Mouse (Mus musculus): ENCODE results near the gene Poc1b. TPM values are rescaled to one million over a fixed set of nuclear protein-coding genes. Genes with fewer than 3 reads are reported as not detected.

Poc1b gene
- polyA plus RNA-seq, 1 experiment from 2014 or later = 8.7 TPM

DNA sequence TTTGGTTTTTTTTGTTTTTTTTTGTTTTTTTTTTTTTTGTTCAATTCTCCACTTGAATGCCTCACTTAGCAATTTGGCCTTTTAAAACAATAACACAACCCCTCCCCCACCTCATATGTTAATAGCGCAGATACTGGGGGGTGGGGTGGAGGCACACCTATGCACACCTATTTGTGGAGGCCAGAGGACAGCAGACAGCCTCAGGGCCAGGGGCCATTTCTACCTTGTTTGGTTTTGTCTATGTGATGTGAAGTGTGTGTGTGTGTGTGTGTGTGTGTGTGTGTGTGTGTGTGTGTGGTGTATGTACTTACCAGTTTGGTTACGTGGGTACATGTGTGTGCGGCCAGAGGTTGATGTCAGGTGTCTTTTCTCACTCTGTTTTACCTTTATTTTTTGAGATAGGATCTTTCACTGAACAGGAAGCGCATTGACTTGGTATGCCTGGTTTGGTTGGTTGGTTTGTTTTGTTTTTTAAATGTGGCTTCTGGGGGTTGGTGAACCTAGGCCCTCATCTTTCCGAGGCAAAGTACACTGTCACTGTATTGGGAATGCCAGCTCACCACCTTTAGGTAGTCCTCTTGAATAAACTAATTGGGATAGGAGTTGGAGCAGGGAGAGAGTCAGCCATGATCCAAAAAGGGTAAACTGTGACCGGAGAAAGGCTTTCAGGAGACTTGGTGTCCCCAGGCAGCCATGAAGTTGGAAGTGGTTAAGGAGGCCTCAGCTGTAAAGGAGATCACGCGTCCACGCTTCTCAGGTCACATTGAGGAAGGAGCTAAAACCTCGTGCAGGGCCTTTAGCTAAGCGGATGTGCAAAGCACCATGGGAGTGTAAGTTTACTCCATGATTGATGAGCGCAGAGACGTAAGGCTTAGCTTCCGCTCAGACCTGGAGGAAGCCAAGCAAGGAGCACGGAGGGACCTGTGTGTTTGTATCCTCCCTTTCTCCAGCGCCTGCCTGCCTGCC lies 10.1 kb downstream of the Poc1b start:
- Histone ChIP-seq H3K4me1 (peaks cover 22% of the 10 kb centered on the region), H3K27ac (no peak overlapping the region), H3K36me3 (no peaks in the 10 kb centered on the region; the same call in 1 of the 2 replicates), H3K9me3 (replicated peaks) (no peaks in the 10 kb centered on the region), H3K9ac (no peak overlapping the region), H3K27me3 (replicated peaks) (no peaks in the 10 kb centered on the region), H3K4me2 (no peak overlapping the region), H3K4me3 (no peak overlapping the region)
- ATAC-seq = no peak
- WGBS (ENCODE audit: insufficient replicate concordance) = 79% methylated on average over 16 of the region's 16 CpGs

DNA sequence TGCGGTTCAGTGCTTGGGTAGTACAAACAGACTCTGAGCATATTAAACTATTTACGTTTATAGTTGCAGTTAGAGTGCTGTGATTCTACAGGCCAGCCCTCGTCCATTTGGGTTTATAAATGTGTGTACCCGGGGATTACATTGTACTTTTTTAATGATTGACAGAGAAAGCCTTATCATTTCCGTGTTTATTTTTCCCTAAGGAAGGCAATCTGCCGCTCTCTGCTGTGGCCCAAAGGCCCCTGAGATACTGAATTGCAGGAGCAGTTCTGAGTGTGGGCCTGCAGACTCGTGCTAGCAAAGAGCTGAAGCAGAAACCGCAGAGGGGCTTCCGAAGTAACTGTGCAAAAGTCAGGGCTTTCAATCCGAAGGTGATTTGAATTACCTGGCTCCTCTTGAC lies 11.0 kb downstream of the Poc1b start:
- Histone ChIP-seq H3K9me3 (replicated peaks) (no peaks in the 10 kb centered on the region), H3K27me3 (replicated peaks) (no peaks in the 10 kb centered on the region), H3K36me3 (no peaks in the 10 kb centered on the region; the same call in 1 of the 2 replicates), H3K9ac (no peak overlapping the region), H3K27ac (no peak overlapping the region), H3K4me3 (no peak overlapping the region), H3K4me1 (peaks cover 22% of the 10 kb centered on the region), H3K4me2 (no peak overlapping the region)
- WGBS (ENCODE audit: insufficient replicate concordance) = 67% methylated on average over 10 of the region's 10 CpGs
- ATAC-seq = no peak

DNA sequence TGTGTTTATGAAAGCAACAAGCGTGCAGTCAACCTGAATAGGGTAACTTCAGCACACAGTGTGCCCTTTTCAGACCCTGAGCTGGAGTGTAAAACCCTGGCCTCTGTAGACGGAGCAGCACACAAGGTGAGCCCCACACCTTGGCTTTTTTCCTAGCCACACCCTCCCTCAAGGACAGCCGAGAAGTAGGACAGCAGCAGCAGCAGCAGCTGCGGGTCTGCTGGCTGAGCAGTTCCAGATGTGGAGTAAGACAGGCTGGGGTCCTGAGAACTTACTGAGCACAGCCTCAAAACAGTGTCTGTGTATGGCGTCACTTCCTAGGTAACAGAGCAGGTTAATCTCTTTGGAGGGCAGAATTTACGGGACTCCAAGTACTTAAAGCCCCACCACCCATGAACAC lies 11.9 kb downstream of the Poc1b start:
- Histone ChIP-seq H3K4me1 (peaks cover 18% of the 10 kb centered on the region), H3K9me3 (replicated peaks) (no peaks in the 10 kb centered on the region), H3K4me3 (no peak overlapping the region), H3K36me3 (no peaks in the 10 kb centered on the region; the same call in 1 of the 2 replicates), H3K4me2 (no peak overlapping the region), H3K27me3 (replicated peaks) (no peaks in the 10 kb centered on the region), H3K9ac (no peak overlapping the region), H3K27ac (no peak overlapping the region)
- WGBS (ENCODE audit: insufficient replicate concordance) = 71% methylated on average over 6 of the region's 6 CpGs
- no peak for ATAC-seq

DNA sequence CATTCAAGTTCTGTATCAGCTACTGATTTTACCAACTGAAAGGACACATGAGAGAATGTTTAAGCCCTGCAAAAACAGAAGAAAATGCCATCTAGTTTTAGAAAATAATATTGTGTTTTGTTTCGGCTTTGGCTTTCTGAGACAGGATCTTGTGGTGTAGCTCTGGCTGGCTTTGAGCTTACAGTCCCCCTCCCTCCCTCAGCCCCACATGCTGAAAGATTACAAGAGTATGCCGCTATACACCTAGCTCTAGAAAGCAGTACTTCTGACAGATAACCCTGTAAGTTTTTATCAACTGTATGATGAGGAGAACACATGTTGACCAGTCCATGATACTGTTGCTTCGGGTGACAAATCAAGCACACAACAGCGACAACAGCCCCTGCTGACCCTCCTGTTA lies 12.6 kb downstream of the Poc1b start:
- Histone ChIP-seq H3K4me3 (no peak overlapping the region), H3K27ac (no peak overlapping the region), H3K9me3 (replicated peaks) (no peaks in the 10 kb centered on the region), H3K27me3 (replicated peaks) (no peaks in the 10 kb centered on the region), H3K9ac (no peak overlapping the region), H3K4me1 (peaks cover 18% of the 10 kb centered on the region), H3K4me2 (no peak overlapping the region), H3K36me3 (no peaks in the 10 kb centered on the region; the same call in 1 of the 2 replicates)
- WGBS (ENCODE audit: insufficient replicate concordance) = 67% methylated on average over 4 of the region's 4 CpGs
- ATAC-seq = no peak

DNA sequence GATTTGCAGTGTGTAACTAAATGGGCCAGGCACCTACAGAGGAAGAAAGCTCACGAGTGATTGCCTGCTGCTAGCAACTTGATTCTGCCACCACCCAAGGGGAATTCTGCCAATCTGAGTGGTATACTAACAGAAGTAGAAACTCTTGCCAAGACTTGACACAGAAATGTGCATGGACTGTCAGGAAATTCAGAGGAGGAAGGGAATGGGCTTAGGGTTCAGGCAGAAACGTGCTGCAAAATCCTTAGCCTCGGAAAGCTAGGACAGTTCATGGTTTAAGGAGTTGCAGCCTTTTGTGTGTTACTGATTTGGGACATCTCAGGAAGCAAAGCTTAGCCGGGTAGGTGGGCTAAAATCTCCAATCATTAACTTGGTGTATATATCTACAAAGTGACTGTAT lies 19.4 kb downstream of the Poc1b start, which contains the start of gene Phxr2:
Phxr2 (minus strand) TSS at position 101 of the 400 bp plus-strand sequence.
- Histone ChIP-seq H3K9me3 (replicated peaks) (no peaks in the 10 kb centered on the region), H3K27ac (no peak within 1 kb of the TSS), H3K4me3 (no peak within 1 kb of the TSS), H3K36me3 (peaks cover 16% of the 10 kb centered on the region; the same call in 1 of the 2 replicates), H3K4me2 (no peak within 1 kb of the TSS), H3K27me3 (replicated peaks) (no peaks in the 10 kb centered on the region), H3K9ac (no peak within 1 kb of the TSS), H3K4me1 (peaks cover 8% of the 10 kb centered on the region; the same call in 1 of the 2 replicates)
- ATAC-seq = no peak
- whole genome bisulfite sequencing (ENCODE audit: insufficient replicate concordance) = 73% methylated on average over 4 of the region's 4 CpGs

DNA sequence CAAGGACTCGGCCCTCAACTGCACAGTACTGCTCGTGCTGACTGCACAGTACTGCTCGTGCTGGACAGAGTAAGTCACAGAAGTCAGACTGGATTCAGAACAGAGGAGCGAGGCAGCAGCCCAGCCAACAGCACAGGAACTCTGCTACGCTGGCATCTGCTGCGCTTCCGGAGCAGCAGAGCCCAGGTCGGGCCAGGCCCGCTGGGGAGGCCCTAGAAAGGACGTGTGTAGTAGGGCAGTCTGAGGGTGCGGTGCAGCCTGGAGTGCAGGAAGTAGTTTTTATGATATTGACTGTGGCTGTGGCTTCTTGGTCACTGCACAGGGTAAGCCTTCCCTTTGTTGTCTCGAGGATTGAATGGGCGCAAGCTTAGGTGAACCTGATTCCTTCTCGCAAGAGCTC lies 20.1 kb downstream of the Poc1b start:
- Histone ChIP-seq H3K9me3 (replicated peaks) (no peaks in the 10 kb centered on the region), H3K27me3 (replicated peaks) (no peaks in the 10 kb centered on the region), H3K4me2 (no peak overlapping the region), H3K27ac (no peak overlapping the region), H3K4me3 (no peak overlapping the region), H3K4me1 (peaks cover 8% of the 10 kb centered on the region; the same call in 1 of the 2 replicates), H3K36me3 (peaks cover 16% of the 10 kb centered on the region; the same call in 1 of the 2 replicates), H3K9ac (no peak overlapping the region)
- peak; percentile 17; the same call in 1 of the 2 replicates for ATAC-seq
- 60% methylated on average over 14 of the region's 14 CpGs for WGBS (ENCODE audit: insufficient replicate concordance)

DNA sequence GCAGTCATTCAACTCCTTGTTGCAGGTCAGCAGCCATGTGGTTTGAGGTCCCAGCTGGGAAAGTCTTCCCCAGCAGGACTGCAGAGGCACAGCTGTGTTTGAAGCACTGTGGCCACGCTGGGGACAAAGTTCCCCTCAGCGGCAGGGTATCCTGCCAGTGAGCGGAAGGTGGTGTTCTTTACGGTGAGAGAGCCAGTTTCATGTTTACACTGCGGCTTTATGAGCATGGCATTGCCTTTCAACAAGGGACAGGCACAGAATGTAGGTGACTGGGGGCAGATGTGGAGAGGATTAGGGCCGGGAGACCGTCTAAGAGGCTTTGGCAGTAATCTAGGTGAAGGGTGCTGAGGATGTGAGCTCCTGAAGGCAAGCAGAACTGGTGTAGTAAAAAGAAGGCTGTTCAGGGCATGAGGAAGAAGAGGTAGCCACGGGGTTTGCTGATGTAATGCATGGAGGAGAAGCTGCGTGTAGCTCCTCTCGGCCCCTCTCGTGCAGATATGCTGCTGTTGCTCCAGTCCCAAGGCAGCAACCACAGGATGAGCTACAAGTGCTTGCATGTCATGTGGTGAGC lies 20.9 kb downstream of the Poc1b start:
- Histone ChIP-seq H3K4me3 (no peak overlapping the region), H3K27me3 (replicated peaks) (no peaks in the 10 kb centered on the region), H3K4me2 (no peak overlapping the region), H3K4me1 (peaks cover 8% of the 10 kb centered on the region; the same call in 1 of the 2 replicates), H3K36me3 (peaks cover 16% of the 10 kb centered on the region; the same call in 1 of the 2 replicates), H3K9ac (no peak overlapping the region), H3K27ac (0 out of 2 replicates have a peak overlapping the region, but pooled peaks have one; percentile 45), H3K9me3 (replicated peaks) (no peaks in the 10 kb centered on the region)
- 54% methylated on average over 11 of the region's 11 CpGs for WGBS (ENCODE audit: insufficient replicate concordance)
- 0 out of 2 replicates have a peak, but pooled peaks have one; percentile 27 for ATAC-seq

DNA sequence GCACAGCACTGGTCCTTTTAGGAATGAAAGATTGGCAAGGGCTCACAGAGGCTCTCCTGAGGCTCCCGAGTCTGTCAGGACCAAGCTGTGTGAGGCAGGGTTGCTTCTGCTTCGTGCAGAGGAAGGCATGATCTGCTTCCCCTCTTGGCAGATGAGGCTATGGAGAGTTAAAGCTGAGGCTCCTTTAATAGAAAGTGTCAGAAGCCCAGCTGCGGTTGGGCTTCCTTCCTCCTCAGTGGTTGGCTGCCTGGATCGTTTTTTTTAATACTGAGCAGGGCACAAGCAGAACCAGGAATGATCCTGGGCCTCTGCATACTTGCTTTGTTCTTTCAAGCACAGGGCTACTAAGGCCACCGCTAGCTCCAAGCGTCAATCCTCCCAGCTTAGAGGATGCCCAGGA lies 23.8 kb downstream of the Poc1b start:
- H3K27me3 ChIP-seq (replicated peaks) = no peaks in the 10 kb centered on the region

DNA sequence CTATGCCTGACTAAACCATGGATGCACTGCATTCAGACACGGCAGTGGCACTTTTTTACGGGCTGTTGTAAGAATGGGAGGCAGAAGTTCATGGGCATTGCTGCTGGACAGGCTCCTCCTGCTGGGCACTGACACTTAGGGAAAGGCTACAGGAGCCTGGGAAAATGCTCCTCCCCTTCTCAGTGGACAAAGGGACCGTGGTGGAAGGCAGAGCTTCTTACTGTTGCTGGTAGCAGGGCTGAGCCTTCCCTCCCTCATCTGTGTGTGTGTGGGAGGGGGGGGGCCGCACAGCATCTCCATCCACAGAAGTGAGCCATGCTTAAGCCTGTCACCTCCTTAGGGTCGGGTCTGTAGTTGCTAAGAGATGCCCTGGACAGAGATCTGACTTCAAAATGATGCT lies 24.5 kb downstream of the Poc1b start:
- ATAC-seq = no peak
- Histone ChIP-seq H3K36me3 (peaks cover 13% of the 10 kb centered on the region; the same call in 1 of the 2 replicates), H3K27me3 (replicated peaks) (no peaks in the 10 kb centered on the region), H3K4me3 (no peak overlapping the region), H3K9ac (no peak overlapping the region), H3K9me3 (replicated peaks) (no peaks in the 10 kb centered on the region), H3K4me1 (peaks cover 8% of the 10 kb centered on the region; the same call in 1 of the 2 replicates), H3K4me2 (no peak overlapping the region), H3K27ac (no peak overlapping the region)
- 61% methylated on average over 5 of the region's 5 CpGs for WGBS (ENCODE audit: insufficient replicate concordance)

More for the DNA sequence above, 23.8 kb downstream of the Poc1b start:
- WGBS (ENCODE audit: insufficient replicate concordance) = 30% methylated on average over 6 of the region's 6 CpGs
- no peak overlapping the region for H3K4me2 ChIP-seq
- peaks cover 8% of the 10 kb centered on the region; the same call in 1 of the 2 replicates for H3K4me1 ChIP-seq
- no peak overlapping the region for H3K27ac ChIP-seq
- H3K4me3 ChIP-seq = no peak overlapping the region
- no peak; the same call in 1 of the 2 replicates for ATAC-seq
- H3K36me3 ChIP-seq = peaks cover 16% of the 10 kb centered on the region; the same call in 1 of the 2 replicates
- H3K9ac ChIP-seq = no peak overlapping the region
- no peaks in the 10 kb centered on the region for H3K9me3 ChIP-seq (replicated peaks)

DNA sequence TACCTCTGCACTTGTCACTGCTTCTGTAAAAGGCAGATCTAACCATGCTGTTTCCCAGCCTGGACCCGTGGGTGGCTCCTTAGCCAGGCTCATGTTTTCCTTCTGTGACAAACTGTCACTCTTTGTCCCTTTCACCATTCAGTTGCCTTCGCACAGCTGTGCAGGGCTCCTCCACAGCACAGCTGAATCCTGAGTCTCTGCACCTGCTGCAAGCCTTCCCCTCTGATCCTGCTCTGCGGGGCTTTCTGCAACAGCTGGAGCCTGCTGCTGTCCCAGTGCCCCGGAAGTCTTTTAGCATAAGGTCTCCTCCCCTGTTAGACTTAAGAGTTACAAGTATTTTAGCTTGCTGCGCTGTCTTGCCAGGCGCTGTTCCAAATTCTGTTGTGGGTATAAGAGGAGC lies 25.4 kb downstream of the Poc1b start:
- WGBS (ENCODE audit: insufficient replicate concordance) = 79% methylated on average over 6 of the region's 6 CpGs
- H3K4me3 ChIP-seq = no peak overlapping the region
- H3K4me2 ChIP-seq = no peak overlapping the region
- H3K4me1 ChIP-seq = peaks cover 8% of the 10 kb centered on the region; the same call in 1 of the 2 replicates
- no peaks in the 10 kb centered on the region for H3K9me3 ChIP-seq (replicated peaks)
- H3K9ac ChIP-seq = no peak overlapping the region
- ATAC-seq = no peak
- no peaks in the 10 kb centered on the region for H3K27me3 ChIP-seq (replicated peaks)
- no peak overlapping the region for H3K27ac ChIP-seq
- H3K36me3 ChIP-seq = peaks cover 8% of the 10 kb centered on the region; the same call in 1 of the 2 replicates

DNA sequence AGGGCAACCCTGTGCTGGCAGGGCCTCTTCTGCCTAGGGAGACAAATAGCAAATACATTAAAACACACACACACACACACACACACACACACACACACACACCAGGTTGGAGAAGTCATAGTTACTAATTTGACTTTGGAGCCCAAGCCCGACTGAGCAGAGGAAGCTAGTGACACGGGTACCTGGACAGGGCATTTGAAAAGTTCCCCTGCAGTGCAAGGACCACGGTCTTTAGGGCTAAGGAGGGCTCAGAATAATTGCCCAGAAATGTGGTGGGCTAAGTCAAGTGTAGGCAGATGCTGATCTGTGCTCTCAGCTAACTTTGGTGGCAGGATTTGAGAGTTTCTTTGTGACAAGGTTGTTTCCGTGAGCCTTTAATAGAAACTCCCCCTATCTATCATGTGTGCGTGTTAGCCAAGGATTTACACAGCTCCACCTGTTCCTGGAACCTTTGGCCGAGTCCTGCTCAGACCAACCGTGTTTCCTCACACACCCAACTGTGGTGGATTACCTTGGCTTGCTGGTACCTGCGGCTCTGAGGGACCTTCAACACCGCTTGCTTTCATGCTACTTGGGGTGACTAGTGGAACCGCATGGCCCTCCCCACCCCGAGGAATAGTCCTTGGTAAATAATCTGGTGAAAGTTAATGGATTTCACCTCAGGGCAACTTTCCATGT lies 25.9 kb downstream of the Poc1b start:
- Histone ChIP-seq H3K9me3 (replicated peaks) (no peaks in the 10 kb centered on the region), H3K27ac (no peak overlapping the region), H3K4me2 (no peak overlapping the region), H3K4me3 (no peak overlapping the region), H3K4me1 (0 out of 2 replicates have a peak, but pooled peaks cover 5% of the 10 kb centered on the region), H3K27me3 (replicated peaks) (no peaks in the 10 kb centered on the region), H3K9ac (no peak overlapping the region), H3K36me3 (peaks cover 8% of the 10 kb centered on the region; the same call in 1 of the 2 replicates)
- 81% methylated on average over 11 of the region's 11 CpGs for WGBS (ENCODE audit: insufficient replicate concordance)
- ATAC-seq = no peak
